Mouse (Mus musculus) c-Kit-positive CD71-positive TER-119-positive erythroid progenitor cells, embryonic 14.5 days (primary cell): Measurements from ENCODE around the gene Mettl8.

ENCODE experiments used
- DNase-seq: peaks from one replicate; pipeline ENCODE4 v3.0.0-alpha.2; 2013; ENCODE audit warnings: low spot score

The Mettl8 gene

GRCm38 (mm10) chr2:71055300-71056114, at the start of gene Mettl8, which contains the start of gene Dcaf17:
TSS of gene Mettl8 (minus strand) at chr2:71055583.
TSS of gene Dcaf17 (plus strand) at chr2:71055328.
- peak; percentile 98 for DNase-seq

GRCm38 (mm10) chr2:71104696-71105095, 49.3 kb upstream of the Mettl8 start:
- DNase-seq = no peak

- DNase-seq = no peak
Measured at GRCm38 (mm10) chr2:71103292-71103680, 47.9 kb upstream of the Mettl8 start.

GRCm38 (mm10) chr2:71102621-71103291, 47.4 kb upstream of the Mettl8 start:
- no peak for DNase-seq

GRCm38 (mm10) chr2:71096170-71096569, 40.8 kb upstream of the Mettl8 start:
- DNase-seq = peak; percentile 73

GRCm38 (mm10) chr2:71090660-71091445, 35.5 kb upstream of the Mettl8 start:
- peak; percentile 68 for DNase-seq

GRCm38 (mm10) chr2:71089766-71090165, 34.4 kb upstream of the Mettl8 start:
- DNase-seq = no peak

- DNase-seq = no peak
Measured at GRCm38 (mm10) chr2:71083454-71084193, 28.2 kb upstream of the Mettl8 start.

GRCm38 (mm10) chr2:71082416-71082815, 27.0 kb upstream of the Mettl8 start:
- DNase-seq = no peak

- DNase-seq = peak; percentile 49
Measured at GRCm38 (mm10) chr2:71073828-71074227, 18.4 kb upstream of the Mettl8 start.

GRCm38 (mm10) chr2:71073330-71073729, 17.9 kb upstream of the Mettl8 start:
- DNase-seq = peak; percentile 31

- no peak for DNase-seq
Measured at GRCm38 (mm10) chr2:71071601-71072000, 16.2 kb upstream of the Mettl8 start.

GRCm38 (mm10) chr2:71056115-71056835, 892 bp upstream of the Mettl8 start:
- peak; percentile 40 for DNase-seq

GRCm38 (mm10) chr2:71054716-71055115, 667 bp downstream of the Mettl8 start:
- peak; percentile 24 for DNase-seq

GRCm38 (mm10) chr2:71050511-71050910, 4.9 kb downstream of the Mettl8 start:
- DNase-seq = no peak

GRCm38 (mm10) chr2:71048896-71049295, 6.5 kb downstream of the Mettl8 start:
- no peak for DNase-seq

GRCm38 (mm10) chr2:71046751-71047320, 8.5 kb downstream of the Mettl8 start:
- no peak for DNase-seq

GRCm38 (mm10) chr2:71046151-71046550, 9.2 kb downstream of the Mettl8 start:
- DNase-seq = no peak

GRCm38 (mm10) chr2:71039522-71040121, 15.8 kb downstream of the Mettl8 start:
- DNase-seq = peak; percentile 30

- no peak for DNase-seq
Measured at GRCm38 (mm10) chr2:71037447-71037846, 17.9 kb downstream of the Mettl8 start.
